Mouse (Mus musculus) liver, embryonic 11.5 days (tissue): ENCODE results near the gene Tmem238. TPM values are rescaled to one million over a fixed set of nuclear protein-coding genes. Genes with fewer than 3 reads are reported as not detected.
"Not testable (repeated sequence)": the region's sequence is repeated elsewhere in the genome, so short reads cannot be mapped to it uniquely, and the experiment has no call there.

Source experiments
- ATAC-seq: fragments of 200-750 bp; cut with Nextera tagmentation; replicated peaks from 2 replicates; pipeline ENCODE4 v1.8.0; 2017; ENCODE audit warnings: moderate number of reproducible peaks, mild to moderate bottlenecking, moderate TSS enrichment, moderate library complexity; ENCODE audit not compliant: low FRiP score
- DNase-seq: peaks from one replicate; pipeline ENCODE4 v3.0.0-alpha.2; 2017; ENCODE audit warnings: low spot score
- H3K27ac ChIP-seq: fragments of 300-500 bp; sonication (generic); 2 replicates; pipeline ENCODE4 v1.5.1; 2014; ENCODE audit warnings: mild to moderate bottlenecking, low read depth, low read length, control low read depth
- H3K27me3 ChIP-seq: fragments of 300-500 bp; sonication (generic); replicated peaks from 2 replicates; pipeline ENCODE4 v1.6.1; 2014; ENCODE audit warnings: low read length, mixed read lengths; ENCODE audit not compliant: control insufficient read depth, insufficient read depth
- H3K36me3 ChIP-seq: fragments of 300-500 bp; sonication (generic); 2 replicates; pipeline ENCODE4 v1.6.1; 2014; ENCODE audit warnings: mild to moderate bottlenecking, low read length, moderate library complexity, mixed read lengths; ENCODE audit not compliant: control insufficient read depth, insufficient read depth
- H3K4me1 ChIP-seq: fragments of 300-500 bp; sonication (generic); replicated peaks from 2 replicates; pipeline ENCODE4 v1.6.1; 2014; ENCODE audit warnings: low read length, mixed read lengths; ENCODE audit not compliant: control insufficient read depth, insufficient read depth
- H3K4me2 ChIP-seq: fragments of 300-500 bp; sonication (generic); 2 replicates; pipeline ENCODE4 v1.6.1; 2014; ENCODE audit warnings: mild to moderate bottlenecking, control low read depth, moderate library complexity
- H3K4me3 ChIP-seq: fragments of 300-500 bp; sonication (generic); 2 replicates; pipeline ENCODE4 v1.5.1; 2014; ENCODE audit warnings: low read depth, low read length, control low read depth
- H3K9ac ChIP-seq: fragments of 300-500 bp; sonication (generic); 2 replicates; pipeline ENCODE4 v1.6.1; 2014; ENCODE audit warnings: low read depth, low read length, control low read depth
- H3K9me3 ChIP-seq: fragments of 300-500 bp; sonication (generic); 2 replicates; pipeline ENCODE4 v1.6.1; 2016; ENCODE audit warnings: low read length, inconsistent platforms, mixed read lengths; ENCODE audit not compliant: control insufficient read depth
- WGBS: fragments of 180-500 bp; shearing (Covaris S2); extraction: QIAGEN DNeasy Blood & Tissue Kit; methylation state at CpG from one replicate; pipeline ENCODE4 v1.1.7; 2014; 5-methylcytosine and 5-hydroxymethylcytosine counted together
- polyA plus RNA-seq: library from polyadenylated mRNA; unstranded; fragments of >200 nt; fragmentation: Nextera tagmentation; extraction: Ambion mirVana; gene quantifications from 2 replicates; pipeline ENCODE4 v1.2.1, GENCODE M21; 2014

Gene Tmem238
- polyA plus RNA-seq, 1 experiment from 2014 or later, result 12.4 TPM

- Histone ChIP-seq H3K4me2 (no peak overlapping the region), H3K9me3 (no peaks in the 10 kb centered on the region), H3K27ac (no peak overlapping the region), H3K9ac (no peak overlapping the region), H3K4me1 (peaks cover 11% of the 10 kb centered on the region), H3K27me3 (no peaks in the 10 kb centered on the region), H3K36me3 (peaks cover 31% of the 10 kb centered on the region), H3K4me3 (no peak overlapping the region)
- ATAC-seq (no peak; the same call in 1 of the 2 replicates), DNase-seq (no peak)
- 72% methylated on average over 7 of the region's 7 CpGs for WGBS
These were observed 6.4 kb upstream of the Tmem238 start for GRCm38 (mm10) chr7:4795767-4796433.

GRCm38 (mm10) chr7:4794631-4795168 is 5.2 kb upstream of the Tmem238 start:
- peak overlapping the region; percentile 100 for H3K9ac ChIP-seq
- ATAC-seq, result 0 out of 2 replicates have a peak, but pooled peaks have one; percentile 13
- H3K4me3 ChIP-seq, result peak overlapping the region; percentile 93
- peaks cover 31% of the 10 kb centered on the region for H3K36me3 ChIP-seq
- peak overlapping the region; percentile 97 for H3K4me2 ChIP-seq
- H3K27me3 ChIP-seq, result no peaks in the 10 kb centered on the region
- H3K4me1 ChIP-seq, result peaks cover 13% of the 10 kb centered on the region
- 57% methylated on average over 3 of the region's 3 CpGs for WGBS
- H3K9me3 ChIP-seq, result no peaks in the 10 kb centered on the region
- no peak for DNase-seq
- H3K27ac ChIP-seq, result peak overlapping the region; percentile 96

GRCm38 (mm10) chr7:4793674-4794073 is 4.2 kb upstream of the Tmem238 start:
- peak overlapping the region; percentile 93 for H3K4me3 ChIP-seq
- H3K4me2 ChIP-seq, result peak overlapping the region; percentile 97
- no peak for ATAC-seq
- H3K4me1 ChIP-seq, result peaks cover 13% of the 10 kb centered on the region
- peaks cover 31% of the 10 kb centered on the region for H3K36me3 ChIP-seq
- DNase-seq, result no peak
- H3K9me3 ChIP-seq, result no peaks in the 10 kb centered on the region
- no peaks in the 10 kb centered on the region for H3K27me3 ChIP-seq
- H3K9ac ChIP-seq, result peak overlapping the region; percentile 100
- H3K27ac ChIP-seq, result peak overlapping the region; percentile 96
- WGBS, result 21% methylated on average over 4 of the region's 4 CpGs

- peak overlapping the region; percentile 93 for H3K4me3 ChIP-seq
- WGBS, result under 1% methylated on average over 31 of the region's 31 CpGs
- peak overlapping the region; percentile 100 for H3K9ac ChIP-seq
- not testable (repeated sequence) for H3K27me3 ChIP-seq, DNase-seq, H3K9me3 ChIP-seq, ATAC-seq
- H3K27ac ChIP-seq, result peak overlapping the region; percentile 96
- peaks cover 31% of the 10 kb centered on the region for H3K36me3 ChIP-seq
- peak overlapping the region; percentile 97 for H3K4me2 ChIP-seq
- peaks cover 13% of the 10 kb centered on the region for H3K4me1 ChIP-seq
These were observed 3.8 kb upstream of the Tmem238 start for GRCm38 (mm10) chr7:4793248-4793647.

- peaks cover 31% of the 10 kb centered on the region for H3K36me3 ChIP-seq
- peak within 1 kb of the TSS; percentile 97 for H3K4me2 ChIP-seq
- peak within 1 kb of the TSS; percentile 97 for H3K27ac ChIP-seq
- H3K27me3 ChIP-seq, result no peaks in the 10 kb centered on the region
- DNase-seq (peak; percentile 94), ATAC-seq (peak; percentile 81)
- no peaks in the 10 kb centered on the region for H3K9me3 ChIP-seq
- H3K9ac ChIP-seq, result peak within 1 kb of the TSS; percentile 100
- H3K4me1 ChIP-seq, result peaks cover 18% of the 10 kb centered on the region
- 1% methylated on average over 53 of the region's 54 CpGs for WGBS
- H3K4me3 ChIP-seq, result peak within 1 kb of the TSS; percentile 93
These were observed 3.1 kb upstream of the Tmem238 start, which contains the start of gene Rpl28 for GRCm38 (mm10) chr7:4792278-4793212. Rpl28 (plus strand) TSS chr7:4792874.

- peak overlapping the region; percentile 78 for H3K27ac ChIP-seq
- DNase-seq (peak; percentile 80), ATAC-seq (peak; percentile 59)
- H3K36me3 ChIP-seq, result peaks cover 3% of the 10 kb centered on the region
- peak overlapping the region; percentile 80 for H3K4me2 ChIP-seq
- H3K4me1 ChIP-seq, result peaks cover 14% of the 10 kb centered on the region
- 1% methylated on average over 63 of the region's 64 CpGs for WGBS
- H3K9ac ChIP-seq, result peak overlapping the region; percentile 87
- peak overlapping the region; percentile 67 for H3K4me3 ChIP-seq
- no peaks in the 10 kb centered on the region for H3K9me3 ChIP-seq
- no peaks in the 10 kb centered on the region for H3K27me3 ChIP-seq
These were observed 689 bp downstream of the Tmem238 start for GRCm38 (mm10) chr7:4788499-4789435.

- H3K27me3 ChIP-seq, result peaks cover 5% of the 10 kb centered on the region
- H3K27ac ChIP-seq, result no peak overlapping the region; the same call in 1 of the 2 replicates
- peak overlapping the region; percentile 27; the same call in 1 of the 2 replicates for H3K4me2 ChIP-seq
- 59% methylated on average over 14 of the region's 14 CpGs for WGBS
- no peak overlapping the region for H3K4me3 ChIP-seq
- peaks cover 20% of the 10 kb centered on the region for H3K4me1 ChIP-seq
- H3K9ac ChIP-seq, result peak overlapping the region; percentile 26; the same call in 1 of the 2 replicates
- 0 out of 2 replicates have a peak, but pooled peaks cover 2% of the 10 kb centered on the region for H3K36me3 ChIP-seq
- ATAC-seq (peak; percentile 81), DNase-seq (no peak)
- no peaks in the 10 kb centered on the region for H3K9me3 ChIP-seq
These were observed 5.7 kb downstream of the Tmem238 start for GRCm38 (mm10) chr7:4783667-4784268.
